ENCODE assay signal across 8 mouse cellular contexts in the genomic region with DNA sequence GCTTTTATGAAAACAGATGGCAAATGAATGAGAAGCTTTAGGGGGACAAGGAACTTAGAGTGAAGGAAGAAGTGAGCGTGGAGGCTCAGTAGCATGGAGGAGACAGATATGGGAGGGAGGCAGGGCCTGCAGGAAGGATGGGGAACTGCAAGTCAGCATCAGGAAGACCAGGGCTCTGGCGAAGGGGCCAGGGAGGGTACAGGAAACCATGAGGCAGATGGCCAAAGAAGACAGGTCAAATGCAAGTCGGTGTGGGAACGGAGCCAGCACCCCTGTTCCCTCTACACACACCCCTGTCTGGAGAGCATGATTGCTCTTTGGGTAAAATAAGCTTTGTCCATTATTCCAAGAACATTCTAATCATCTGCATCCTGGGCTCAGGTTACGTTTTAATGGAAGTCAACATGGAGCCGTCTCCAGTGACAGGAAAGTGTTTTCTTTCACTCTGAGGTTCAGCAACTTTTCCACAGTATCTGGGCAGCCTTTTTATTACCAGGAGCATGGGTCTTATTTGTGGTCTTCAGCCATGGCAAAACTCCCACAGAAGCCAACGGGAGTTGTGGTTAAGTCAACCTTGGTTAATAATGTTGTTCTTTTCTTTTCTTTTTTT.
DNase-seq lines count a peak whose midpoint lies in the region; ATAC-seq and TF ChIP-seq lines count a peak whose summit lies in the region.

No protein-coding gene starts in this region.

- no peaks in the 10 kb centered on the region for H3K4me1 ChIP-seq in kidney, adult 2 months (ENCODE audit: control insufficient read depth, insufficient read depth, low read length)
- H3K4me1 ChIP-seq in liver, postnatal 0 days (ENCODE audit: insufficient read depth) = no peaks in the 10 kb centered on the region
- no peaks in the 10 kb centered on the region for H3K4me1 ChIP-seq in hindbrain, embryonic 11.5 days (replicated peaks; ENCODE audit: control insufficient read depth, insufficient read depth, low read length)

- H3K9me3 ChIP-seq in liver, postnatal 0 days (ENCODE audit: low read length) = peaks cover 2% of the 10 kb centered on the region; the same call in 1 of the 2 replicates
- H3K9me3 ChIP-seq in hindbrain, embryonic 11.5 days (ENCODE audit: control insufficient read depth, low read length) = no peaks in the 10 kb centered on the region

- WGBS in kidney, adult 2 months = 39% methylated on average over 7 of the region's 7 CpGs
- 33% methylated on average over 7 of the region's 7 CpGs for WGBS in liver, postnatal 0 days (ENCODE audit: insufficient replicate concordance)
- WGBS in hindbrain, embryonic 11.5 days = 67% methylated on average over 7 of the region's 7 CpGs

- H3K36me3 ChIP-seq in kidney, adult 2 months (ENCODE audit: control insufficient read depth, insufficient read depth, low read length) = no peaks in the 10 kb centered on the region
- no peaks in the 10 kb centered on the region for H3K36me3 ChIP-seq in liver, postnatal 0 days (replicated peaks; ENCODE audit: insufficient read depth, low read length)
- H3K36me3 ChIP-seq in hindbrain, embryonic 11.5 days (ENCODE audit: control insufficient read depth, insufficient read depth, low read length) = no peaks in the 10 kb centered on the region

- no peak for TF ChIP-seq CTCF in kidney, adult 2 months (conservative IDR thresholded peaks at IDR 0.05; ENCODE audit: insufficient read depth, insufficient read length, low read depth, low read length)
- TF ChIP-seq CTCF in liver, postnatal 0 days (IDR thresholded peaks at IDR 0.05; ENCODE audit: low read depth) = peak; percentile 26; the same call in 1 of the 2 replicates

- no peak overlapping the region for H3K4me2 ChIP-seq in liver, postnatal 0 days (ENCODE audit: low read depth, low read length)
- no peak overlapping the region for H3K4me2 ChIP-seq in hindbrain, embryonic 11.5 days (replicated peaks; ENCODE audit: low read depth, low read length)

- peak; percentile 34; the same call in 1 of the 2 replicates for TF ChIP-seq EP300 in liver, postnatal 0 days (IDR thresholded peaks at IDR 0.05; ENCODE audit: low read depth)

- H3K27me3 ChIP-seq in kidney, adult 2 months (replicated peaks; ENCODE audit: control insufficient read depth, insufficient read depth, low read length) = no peaks in the 10 kb centered on the region
- H3K27me3 ChIP-seq in liver, postnatal 0 days (ENCODE audit: insufficient read depth, low read length) = no peaks in the 10 kb centered on the region
- H3K27me3 ChIP-seq in hindbrain, embryonic 11.5 days (ENCODE audit: control insufficient read depth, insufficient read depth, low read length) = no peaks in the 10 kb centered on the region

- ATAC-seq in liver, postnatal 0 days = peak; percentile 38; the same call in 1 of the 2 replicates
- ATAC-seq in hindbrain, embryonic 11.5 days (ENCODE audit: low FRiP score) = no peak

- DNase-seq in cerebellum, postnatal 14 days = peak; percentile 13 to 18
- no peak for DNase-seq in cerebellum, postnatal 4 days (ENCODE audit: low spot score in 2 of 2)
- DNase-seq in adipocyte (ENCODE audit: low spot score) = peak; percentile 49
- DNase-seq in kidney, adult 2 months = peak; percentile 76
- DNase-seq in liver, postnatal 0 days = peak; percentile 24
- DNase-seq in hindbrain, embryonic 11.5 days (ENCODE audit: low spot score) = no peak
- no peak for DNase-seq in natural killer cell, adult 2 months (ENCODE audit: low spot score in 2 of 2)
- no peak for DNase-seq in urinary bladder, adult 2 months (ENCODE audit: low spot score)

- H3K9ac ChIP-seq in liver, postnatal 0 days (replicated peaks) = no peak overlapping the region
- H3K9ac ChIP-seq in hindbrain, embryonic 11.5 days (ENCODE audit: low read depth, low read length) = no peak overlapping the region

- no peak overlapping the region for H3K27ac ChIP-seq in kidney, adult 2 months (ENCODE audit: insufficient read depth, low read depth, low read length)
- no peak overlapping the region for H3K27ac ChIP-seq in liver, postnatal 0 days (ENCODE audit: low read depth)
- H3K27ac ChIP-seq in hindbrain, embryonic 11.5 days (ENCODE audit: low read depth, low read length) = no peak overlapping the region

- H3K4me3 ChIP-seq in kidney, adult 2 months (ENCODE audit: insufficient read depth, low read depth, low read length) = no peak overlapping the region
- H3K4me3 ChIP-seq in liver, postnatal 0 days (ENCODE audit: low read depth, low read length) = no peak overlapping the region
- no peak overlapping the region for H3K4me3 ChIP-seq in hindbrain, embryonic 11.5 days (ENCODE audit: low read depth, low read length)

- TF ChIP-seq POLR2A in kidney, adult 2 months (IDR thresholded peaks at IDR 0.05; ENCODE audit: low read depth, low read length) = no peak

Comparison
In these comparisons a context has a peak if more than half of its experiments do, and no peak if none do; other contexts are left out.
1. DNase-seq: peak in cerebellum, postnatal 14 days (2 of 2), adipocyte (single experiment), kidney, adult 2 months (single experiment) and liver, postnatal 0 days (single experiment); none in cerebellum, postnatal 4 days (0 of 2), hindbrain, embryonic 11.5 days (single experiment), natural killer cell, adult 2 months (0 of 2) and urinary bladder, adult 2 months (single experiment).